Mouse (Mus musculus) heart, postnatal 0 days (tissue): ENCODE measurements around the gene Cry2.
A peak's percentile ranks its signal among the peaks of the same experiment; 100 is the strongest.

Source experiments
- CTCF ChIP-seq: IDR thresholded peaks from 2 replicates; pipeline ENCODE4 v1.5.1; 2016; ENCODE audit warnings: antibody characterized with exemption, control low read depth, low read depth
- EP300 ChIP-seq: IDR thresholded peaks from 2 replicates; pipeline ENCODE4 v1.6.1; 2016; ENCODE audit warnings: antibody characterized with exemption, low read depth

GRCm38 (mm10) chr2:92430723-92431541 is 2.9 kb downstream of the Cry2 start:
- TF ChIP-seq CTCF (no peak), EP300 (0 out of 2 replicates have a peak, but pooled peaks have one; percentile 30)
